Mouse (Mus musculus): Measurements from ENCODE around the gene Olfr69.
"Not testable (repeated sequence)": the region's sequence is repeated elsewhere in the genome, so short reads cannot be mapped to it uniquely, and the experiment has no call there.

Gene Olfr69

GRCm38 (mm10) chr7:103771494-103771893 is at the start of gene Olfr69:
Gene Olfr69, minus strand, starts transcription at chr7:103771594.
- no peak for DNase-seq (ENCODE audit: inconsistent age in 2 of 2, low spot score in 1 of 2)

DNA sequence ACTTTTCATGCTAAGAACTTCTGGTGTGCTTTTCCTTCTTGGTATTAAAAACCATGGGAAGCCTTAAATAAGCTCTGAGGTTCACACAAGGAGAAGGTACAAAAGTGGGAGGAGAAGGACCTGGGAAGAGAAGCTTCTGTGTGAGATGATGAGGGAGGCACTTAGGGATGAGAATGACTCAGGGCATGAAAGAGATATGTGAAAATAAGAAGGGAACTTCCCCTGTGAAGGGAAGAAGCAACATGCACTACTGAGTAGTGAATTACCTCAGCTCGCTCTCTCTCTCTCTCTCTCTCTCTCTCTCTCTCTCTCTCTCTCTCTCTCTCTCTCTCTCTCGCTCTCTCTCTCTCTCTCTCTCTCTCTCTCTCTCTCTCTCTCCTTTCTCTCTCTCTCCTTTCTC is 43.7 kb upstream of the Olfr69 start:
- not testable (repeated sequence) for DNase-seq (ENCODE audit: inconsistent age in 2 of 2, low spot score in 1 of 2)

DNA sequence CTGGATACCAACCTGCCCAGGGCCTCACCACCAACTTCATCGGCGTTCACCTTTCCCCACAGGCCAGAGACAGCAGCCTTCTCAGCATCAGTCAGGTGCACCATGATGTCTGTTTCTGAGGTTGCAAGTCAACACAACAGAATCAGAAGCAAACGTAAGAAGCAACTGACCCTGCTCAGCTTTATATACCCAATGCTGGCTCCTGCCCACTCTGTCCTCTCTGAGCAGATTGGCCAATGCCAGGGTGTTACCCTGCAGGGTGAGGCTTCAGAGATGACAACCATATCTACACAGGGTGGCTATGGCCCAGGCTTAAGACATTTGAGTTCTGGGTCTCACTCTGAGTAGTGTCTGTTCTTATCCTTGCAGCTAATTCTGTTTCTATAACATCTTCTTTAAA is 42.4 kb upstream of the Olfr69 start, which contains the start of gene Hbb-bt:
TSS of gene Hbb-bt (minus strand) at position 231 of the 400 bp plus-strand sequence.
- DNase-seq (ENCODE audit: inconsistent age in 2 of 2, low spot score in 1 of 2) = no peak

- DNase-seq (ENCODE audit: inconsistent age in 2 of 2, low spot score in 1 of 2) = not testable (repeated sequence)
Observed at GRCm38 (mm10) chr7:103813152-103813551, 41.8 kb upstream of the Olfr69 start.

GRCm38 (mm10) chr7:103812174-103812573 is 40.8 kb upstream of the Olfr69 start:
- no peak for DNase-seq (ENCODE audit: inconsistent age in 2 of 2, low spot score in 1 of 2)

DNA sequence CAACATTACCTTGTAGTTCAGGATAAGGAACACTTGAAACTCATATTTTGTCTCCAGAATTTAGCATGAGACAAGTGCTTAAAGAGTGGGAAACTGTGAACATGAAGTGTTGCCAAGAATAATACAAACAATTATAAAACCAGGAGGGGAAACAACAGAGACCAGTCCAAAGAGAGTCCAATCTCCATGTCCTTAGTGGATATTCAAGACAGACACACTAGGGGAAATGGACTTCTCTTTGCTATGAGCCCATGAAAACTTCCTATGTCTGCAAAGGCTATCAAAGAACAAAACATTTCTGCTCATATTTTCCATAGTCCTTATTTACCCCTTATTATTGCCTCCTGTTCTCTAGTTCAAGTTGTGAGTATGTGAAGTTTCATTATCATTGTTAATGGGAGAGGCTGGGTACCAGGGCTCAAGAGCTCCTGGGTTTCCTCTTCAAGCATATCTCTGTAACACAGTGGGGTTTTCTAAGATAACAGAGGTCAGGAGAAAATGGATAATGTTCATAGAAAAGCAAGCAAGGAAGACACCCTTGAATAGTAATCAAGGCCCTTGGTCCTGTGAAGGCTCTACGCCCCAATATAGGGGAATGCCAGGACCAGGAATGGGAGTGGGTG is 39.9 kb upstream of the Olfr69 start:
- no peak for DNase-seq (ENCODE audit: inconsistent age in 2 of 2, low spot score in 1 of 2)

DNA sequence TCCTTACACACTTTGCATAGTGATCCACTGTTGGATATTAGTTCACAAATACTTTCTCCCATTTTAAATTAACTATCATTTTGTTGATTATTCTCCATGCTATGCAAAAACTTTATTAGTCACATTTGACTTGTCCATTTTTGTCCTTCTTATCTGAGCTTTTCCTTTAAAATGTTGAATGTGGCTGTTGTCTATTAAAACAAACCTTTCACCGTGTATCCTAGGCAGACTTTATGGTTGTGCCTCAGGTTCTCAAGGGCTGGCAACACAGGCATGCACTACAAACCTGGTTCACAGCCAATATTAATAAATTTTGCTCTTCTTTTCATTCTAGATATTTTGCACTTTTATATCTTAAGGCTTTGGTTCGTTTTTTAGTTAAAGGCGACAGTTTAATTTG is 39.4 kb upstream of the Olfr69 start:
- no peak for DNase-seq (ENCODE audit: inconsistent age in 2 of 2, low spot score in 1 of 2)

GRCm38 (mm10) chr7:103810296-103810695 is 38.9 kb upstream of the Olfr69 start:
- DNase-seq (ENCODE audit: inconsistent age in 2 of 2, low spot score in 1 of 2) = no peak

- DNase-seq (ENCODE audit: inconsistent age in 2 of 2, low spot score in 1 of 2) = no peak
Observed at GRCm38 (mm10) chr7:103809801-103810155, 38.4 kb upstream of the Olfr69 start.

- no peak for DNase-seq (ENCODE audit: inconsistent age in 2 of 2, low spot score in 1 of 2)
Observed at GRCm38 (mm10) chr7:103808971-103809800, 37.8 kb upstream of the Olfr69 start.

- DNase-seq (ENCODE audit: inconsistent age in 2 of 2, low spot score in 1 of 2) = not testable (repeated sequence)
Observed at GRCm38 (mm10) chr7:103808120-103808519, 36.7 kb upstream of the Olfr69 start.

DNA sequence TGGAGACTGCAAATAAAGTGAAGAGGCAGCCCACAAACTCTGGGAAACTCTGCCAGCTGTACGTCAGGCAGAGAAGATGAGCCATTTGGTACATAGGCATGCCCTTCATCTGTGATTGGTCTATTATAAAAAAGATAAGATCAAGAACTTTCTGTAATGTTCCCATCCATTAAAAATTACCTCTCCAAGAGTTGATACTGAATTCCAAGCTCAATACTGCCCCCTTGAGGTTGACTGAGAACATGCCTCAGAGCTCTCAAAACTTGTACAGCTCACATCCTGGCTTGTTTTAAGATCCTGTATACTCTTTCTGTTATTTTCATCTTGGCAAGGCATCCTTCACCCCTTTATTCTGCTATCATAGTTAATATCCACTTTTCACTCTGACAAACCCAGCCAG is 35.5 kb upstream of the Olfr69 start:
- DNase-seq (ENCODE audit: inconsistent age in 2 of 2, low spot score in 1 of 2) = peak; percentile 4 to 66

DNA sequence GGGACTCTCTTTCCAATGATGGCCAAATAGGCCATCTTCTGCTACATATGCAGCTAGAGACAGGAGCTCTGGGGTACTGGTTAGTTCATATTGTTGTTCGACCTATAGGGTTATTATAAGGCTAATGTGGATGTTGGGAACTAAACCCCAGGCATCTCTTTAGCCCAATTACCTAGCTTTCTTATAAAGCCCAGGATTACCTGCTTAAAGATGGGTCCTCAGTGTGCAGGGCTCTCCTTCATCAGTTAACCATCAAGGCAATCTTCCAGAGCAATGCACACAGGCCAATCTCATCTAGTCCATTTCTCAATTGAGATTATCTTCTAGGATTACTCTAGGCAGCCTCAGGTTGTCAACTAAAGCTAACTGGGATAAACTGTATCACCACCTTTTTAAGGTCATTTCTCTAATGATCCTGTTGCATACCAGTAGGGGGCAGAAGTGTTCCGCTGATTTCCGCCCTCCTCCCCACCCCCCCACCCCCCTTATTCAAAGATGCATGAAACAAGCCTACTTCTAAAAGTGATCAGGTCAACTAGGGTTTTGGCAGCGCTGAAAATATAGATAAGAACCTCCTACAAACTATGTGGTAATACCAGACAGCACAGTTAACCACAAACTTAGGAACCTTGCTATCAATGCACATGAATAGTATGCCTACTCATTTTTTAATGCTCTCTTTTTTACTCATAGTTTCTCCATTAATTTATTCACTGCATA is 21.4 kb upstream of the Olfr69 start:
- DNase-seq (ENCODE audit: inconsistent age in 2 of 2, low spot score in 1 of 2) = no peak

DNA sequence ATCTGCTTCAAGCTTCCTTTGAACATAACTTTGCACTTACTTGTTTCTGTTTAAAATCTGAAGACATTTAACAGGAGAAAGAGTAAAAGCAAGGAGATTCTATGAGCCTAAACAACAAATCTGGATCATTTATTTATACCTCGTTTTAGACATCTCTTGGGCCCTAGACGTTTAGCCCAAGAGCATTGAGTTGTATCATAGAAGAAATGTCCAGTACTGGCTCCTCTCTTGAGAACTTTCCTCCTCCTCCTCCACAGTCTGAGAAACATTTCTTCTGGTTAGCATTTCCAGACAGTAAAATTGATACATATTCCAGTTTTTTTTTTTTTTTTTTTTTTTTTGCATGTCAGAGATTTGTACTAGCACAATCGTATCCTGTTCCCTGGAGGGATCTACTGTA is 20.3 kb upstream of the Olfr69 start, which contains the start of gene Olfr67:
TSS of gene Olfr67 (minus strand) at position 101 of the 400 bp plus-strand sequence.
- no peak for DNase-seq (ENCODE audit: inconsistent age in 2 of 2, low spot score in 1 of 2)

DNA sequence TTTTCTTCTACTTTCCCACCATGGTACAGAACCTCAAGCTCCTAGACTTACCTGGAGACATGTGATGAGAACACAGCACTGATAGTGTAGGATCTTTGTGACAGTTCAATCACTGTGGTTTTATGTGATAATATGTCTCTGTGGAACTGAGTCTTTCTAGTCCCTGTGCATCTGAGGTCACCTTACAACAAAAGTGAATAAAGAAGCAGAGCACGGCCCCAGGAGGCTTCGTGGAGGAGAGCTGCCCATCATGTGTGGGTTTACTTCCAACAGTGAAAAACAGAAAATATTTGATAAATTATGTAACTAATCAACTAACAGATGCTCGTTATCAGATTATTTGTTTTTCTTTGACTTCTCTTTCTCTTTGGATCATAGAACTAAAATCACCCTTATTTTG is 8.2 kb upstream of the Olfr69 start, which contains the start of gene Olfr68:
TSS of gene Olfr68 (minus strand) at position 101 of the 400 bp plus-strand sequence.
- DNase-seq (ENCODE audit: inconsistent age in 2 of 2, low spot score in 1 of 2) = no peak

GRCm38 (mm10) chr7:103777652-103778051 is 6.3 kb upstream of the Olfr69 start:
- not testable (repeated sequence) for DNase-seq (ENCODE audit: inconsistent age in 2 of 2, low spot score in 1 of 2)

GRCm38 (mm10) chr7:103767687-103768086 is 3.7 kb downstream of the Olfr69 start:
- not testable (repeated sequence) for DNase-seq (ENCODE audit: inconsistent age in 2 of 2, low spot score in 1 of 2)

GRCm38 (mm10) chr7:103762212-103762611 is 9.2 kb downstream of the Olfr69 start:
- DNase-seq (ENCODE audit: inconsistent age in 2 of 2, low spot score in 1 of 2) = not testable (repeated sequence)

- no peak for DNase-seq (ENCODE audit: inconsistent age in 2 of 2, low spot score in 1 of 2)
Observed at GRCm38 (mm10) chr7:103757233-103757632, 14.2 kb downstream of the Olfr69 start, which contains the start of gene Olfr630. Gene Olfr630, minus strand, starts transcription at chr7:103757333.

DNA sequence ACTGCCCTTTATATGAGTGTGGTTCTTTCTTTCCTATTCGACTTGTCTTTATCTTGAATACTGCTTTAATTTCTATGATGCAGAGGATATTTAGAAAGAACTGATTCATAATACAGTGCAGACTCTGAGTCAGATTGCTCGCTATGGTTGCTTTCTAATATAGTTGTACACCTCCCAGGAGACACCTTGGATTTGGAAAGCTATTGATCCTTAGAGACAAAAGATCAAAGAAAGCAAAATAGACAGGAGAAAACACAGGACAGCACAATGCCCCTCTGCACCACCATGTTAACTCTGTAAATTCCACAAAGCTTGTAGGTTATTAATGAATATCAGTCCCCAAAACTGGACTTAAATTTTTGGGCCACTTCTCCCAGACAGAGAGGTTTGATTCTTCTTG is 26.6 kb downstream of the Olfr69 start, which contains the start of gene Olfr629:
TSS of gene Olfr629 (minus strand) at position 101 of the 400 bp plus-strand sequence.
- no peak for DNase-seq (ENCODE audit: inconsistent age in 2 of 2, low spot score in 1 of 2)

DNA sequence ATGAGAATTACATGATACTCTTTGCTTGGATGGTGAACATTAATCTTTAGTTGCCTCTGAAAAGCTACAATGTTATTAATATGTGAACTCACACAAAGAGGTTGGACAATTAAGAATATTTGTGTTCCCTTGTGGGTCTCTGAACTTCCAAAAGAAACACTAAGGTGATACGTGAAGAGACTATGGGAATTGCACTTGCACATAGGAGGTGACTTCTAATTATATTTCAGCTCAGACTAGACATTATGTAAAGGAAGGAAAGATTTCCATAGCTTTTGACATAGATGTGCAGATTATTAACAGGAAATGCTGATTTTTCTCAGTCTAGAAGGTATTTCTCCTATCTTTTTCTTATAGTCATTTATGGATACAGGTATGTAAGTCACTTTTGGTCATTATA is 41.3 kb downstream of the Olfr69 start, which contains the start of gene Olfr628:
TSS of gene Olfr628 (plus strand) at position 301 of the 400 bp plus-strand sequence.
- no peak for DNase-seq (ENCODE audit: inconsistent age in 2 of 2, low spot score in 1 of 2)
